Mouse (Mus musculus): Measurements from ENCODE around the gene Limk1. TPM values are rescaled to one million over a fixed set of nuclear protein-coding genes. Genes with fewer than 3 reads are reported as not detected.
A peak's percentile ranks its signal among the peaks of the same experiment; 100 is the strongest.

Limk1 gene
- polyA plus RNA-seq, 1 experiment from 2014 or later, result 17.3 TPM

- Histone ChIP-seq H3K9me3 (no peaks in the 10 kb centered on the region), H3K4me3 (replicated peaks) (no peak overlapping the region), H3K4me2 (no peak overlapping the region), H3K27me3 (no peaks in the 10 kb centered on the region), H3K9ac (no peak overlapping the region), H3K27ac (no peak overlapping the region), H3K36me3 (replicated peaks) (no peaks in the 10 kb centered on the region), H3K4me1 (no peaks in the 10 kb centered on the region)
- 13% methylated on average over 2 of the region's 2 CpGs for WGBS
- no peak for ATAC-seq (ENCODE audit: low FRiP score)
Measured at GRCm38 (mm10) chr5:134695082-134695481, 6.7 kb upstream of the Limk1 start.

DNA sequence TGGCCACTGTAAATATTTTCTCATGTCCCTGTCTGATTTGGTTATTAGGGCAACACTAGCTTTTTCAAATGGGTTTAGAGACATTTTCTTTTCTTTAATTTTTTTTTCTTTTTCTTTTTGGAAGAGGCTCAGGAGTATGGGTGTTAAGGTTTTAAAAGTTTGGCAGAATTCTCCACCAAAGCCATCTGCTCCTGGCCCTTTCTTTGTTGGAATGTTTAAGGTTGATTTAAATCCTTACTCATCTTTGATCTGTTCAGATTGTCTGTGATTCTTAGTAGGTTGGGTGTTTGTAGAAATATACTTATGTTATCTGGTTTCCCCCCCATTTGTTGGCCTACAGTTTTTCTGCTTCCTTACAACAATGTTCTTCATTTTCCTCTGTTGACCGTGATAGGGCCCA is 4.3 kb upstream of the Limk1 start:
- no peak overlapping the region for H3K4me3 ChIP-seq (replicated peaks)
- peaks cover 6% of the 10 kb centered on the region for H3K4me1 ChIP-seq
- H3K4me2 ChIP-seq, result no peak overlapping the region
- no peak overlapping the region for H3K27ac ChIP-seq
- no peaks in the 10 kb centered on the region for H3K27me3 ChIP-seq
- no peak for ATAC-seq (ENCODE audit: low FRiP score)
- no peak overlapping the region for H3K9ac ChIP-seq
- 92% methylated on average over 1 of the region's 1 CpGs for WGBS
- H3K9me3 ChIP-seq, result no peaks in the 10 kb centered on the region
- no peaks in the 10 kb centered on the region for H3K36me3 ChIP-seq (replicated peaks)

GRCm38 (mm10) chr5:134688718-134689284 is 403 bp upstream of the Limk1 start:
- H3K36me3 ChIP-seq (replicated peaks), result peaks cover 27% of the 10 kb centered on the region
- H3K4me3 ChIP-seq (replicated peaks), result peak overlapping the region; percentile 84
- 0 out of 2 replicates have a peak, but pooled peaks cover 4% of the 10 kb centered on the region for H3K27me3 ChIP-seq
- H3K9me3 ChIP-seq, result no peaks in the 10 kb centered on the region
- H3K4me1 ChIP-seq, result peaks cover 22% of the 10 kb centered on the region
- peak overlapping the region; percentile 88 for H3K27ac ChIP-seq
- H3K4me2 ChIP-seq, result peak overlapping the region; percentile 87
- peak overlapping the region; percentile 94 for H3K9ac ChIP-seq
- ATAC-seq (ENCODE audit: low FRiP score), result peak; percentile 96
- under 1% methylated on average over 35 of the region's 38 CpGs for WGBS

GRCm38 (mm10) chr5:134687187-134687586 is 1.2 kb downstream of the Limk1 start:
- H3K4me2 ChIP-seq, result peak overlapping the region; percentile 87
- WGBS, result 78% methylated on average over 1 of the region's 1 CpGs
- no peaks in the 10 kb centered on the region for H3K9me3 ChIP-seq
- no peak overlapping the region for H3K27ac ChIP-seq
- peaks cover 22% of the 10 kb centered on the region for H3K4me1 ChIP-seq
- peak overlapping the region; percentile 84 for H3K4me3 ChIP-seq (replicated peaks)
- H3K9ac ChIP-seq, result peak overlapping the region; percentile 94
- H3K27me3 ChIP-seq, result 0 out of 2 replicates have a peak, but pooled peaks cover 4% of the 10 kb centered on the region
- no peak for ATAC-seq (ENCODE audit: low FRiP score)
- H3K36me3 ChIP-seq (replicated peaks), result peaks cover 40% of the 10 kb centered on the region

DNA sequence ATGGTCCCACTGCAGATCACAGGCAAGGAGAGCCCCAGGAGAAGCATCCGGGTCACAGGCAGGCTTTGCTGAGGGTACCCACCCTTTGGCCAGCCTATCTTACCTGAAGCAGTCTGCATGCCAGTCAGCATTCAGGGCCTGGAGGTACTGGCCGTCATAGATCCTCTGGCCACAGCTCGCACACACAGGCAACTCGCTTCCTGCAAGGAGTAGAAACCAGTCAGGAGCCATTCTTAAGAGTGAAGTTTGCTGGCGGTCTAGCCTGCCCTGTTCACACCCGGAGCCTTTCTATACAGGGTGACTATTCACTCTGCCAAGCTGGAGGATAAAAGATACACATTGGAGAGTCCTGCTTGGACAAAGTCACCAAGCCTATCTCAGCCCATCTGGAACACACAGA is 1.9 kb downstream of the Limk1 start:
- no peak overlapping the region; the same call in 1 of the 2 replicates for H3K4me3 ChIP-seq (replicated peaks)
- peaks cover 40% of the 10 kb centered on the region for H3K36me3 ChIP-seq (replicated peaks)
- no peak overlapping the region for H3K4me2 ChIP-seq
- 87% methylated on average over 6 of the region's 6 CpGs for WGBS
- H3K27me3 ChIP-seq, result 0 out of 2 replicates have a peak, but pooled peaks cover 4% of the 10 kb centered on the region
- H3K9me3 ChIP-seq, result no peaks in the 10 kb centered on the region
- H3K9ac ChIP-seq, result no peak overlapping the region
- no peak for ATAC-seq (ENCODE audit: low FRiP score)
- H3K4me1 ChIP-seq, result peaks cover 22% of the 10 kb centered on the region
- H3K27ac ChIP-seq, result no peak overlapping the region

- Histone ChIP-seq H3K9ac (no peak overlapping the region), H3K4me1 (peaks cover 21% of the 10 kb centered on the region), H3K9me3 (no peaks in the 10 kb centered on the region), H3K4me3 (replicated peaks) (no peak overlapping the region), H3K27me3 (0 out of 2 replicates have a peak, but pooled peaks cover 4% of the 10 kb centered on the region), H3K27ac (no peak overlapping the region), H3K36me3 (replicated peaks) (peaks cover 40% of the 10 kb centered on the region), H3K4me2 (no peak overlapping the region)
- ATAC-seq (ENCODE audit: low FRiP score), result no peak
- 72% methylated on average over 2 of the region's 2 CpGs for WGBS
Measured at GRCm38 (mm10) chr5:134684398-134684797, 4.0 kb downstream of the Limk1 start.

DNA sequence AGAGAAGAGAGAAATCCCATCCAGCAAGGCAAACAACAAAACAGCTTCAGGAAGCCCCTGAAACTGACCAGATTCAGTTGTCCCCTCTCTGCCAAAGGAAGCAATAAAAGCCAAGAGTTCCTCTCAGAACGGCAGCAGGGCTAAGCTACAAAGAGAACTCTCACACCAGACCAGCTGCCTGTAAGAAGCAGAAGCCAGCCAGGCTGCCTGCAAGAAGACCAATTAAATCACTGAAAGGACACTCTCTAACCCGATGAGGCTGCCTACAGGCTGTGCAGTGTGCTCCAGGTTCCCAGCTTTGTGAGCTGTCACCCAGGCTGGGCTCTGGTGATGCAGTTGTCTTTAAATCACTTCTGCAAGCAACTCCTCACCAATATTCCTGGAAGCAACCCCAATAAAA is 4.6 kb downstream of the Limk1 start:
- no peak overlapping the region for H3K4me2 ChIP-seq
- H3K27me3 ChIP-seq, result 0 out of 2 replicates have a peak, but pooled peaks cover 4% of the 10 kb centered on the region
- no peaks in the 10 kb centered on the region for H3K9me3 ChIP-seq
- no peak overlapping the region for H3K4me3 ChIP-seq (replicated peaks)
- H3K9ac ChIP-seq, result no peak overlapping the region
- ATAC-seq (ENCODE audit: low FRiP score), result no peak
- peak overlapping the region; percentile 42; the same call in 1 of the 2 replicates for H3K27ac ChIP-seq
- H3K36me3 ChIP-seq (replicated peaks), result peaks cover 40% of the 10 kb centered on the region
- H3K4me1 ChIP-seq, result peaks cover 24% of the 10 kb centered on the region
- 67% methylated on average over 2 of the region's 2 CpGs for WGBS

DNA sequence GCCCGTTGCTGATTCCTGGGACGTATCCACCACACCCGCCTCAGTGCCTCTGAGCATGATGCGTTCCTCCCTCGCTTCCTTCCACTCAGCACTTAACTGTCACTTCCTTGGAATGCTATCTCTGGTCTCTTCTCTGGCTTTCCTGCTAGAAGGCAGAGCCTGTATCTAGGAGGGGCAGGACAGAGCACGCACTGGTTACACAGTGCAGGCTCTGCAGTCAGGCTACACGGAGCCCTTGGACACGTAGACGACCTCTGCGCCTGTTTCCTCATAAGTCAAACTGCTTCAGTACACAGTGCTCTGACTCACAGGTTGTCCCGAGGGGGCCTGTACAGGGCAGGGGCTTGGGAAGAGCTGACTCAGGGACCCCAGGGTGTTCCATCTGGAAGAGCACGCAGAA is 8.2 kb downstream of the Limk1 start:
- Histone ChIP-seq H3K36me3 (replicated peaks) (peaks cover 25% of the 10 kb centered on the region), H3K27me3 (no peaks in the 10 kb centered on the region), H3K9me3 (no peaks in the 10 kb centered on the region), H3K4me3 (replicated peaks) (no peak overlapping the region), H3K4me2 (no peak overlapping the region), H3K27ac (0 out of 2 replicates have a peak overlapping the region, but pooled peaks have one; percentile 5), H3K4me1 (peaks cover 30% of the 10 kb centered on the region), H3K9ac (no peak overlapping the region)
- no peak for ATAC-seq (ENCODE audit: low FRiP score)
- WGBS, result 85% methylated on average over 12 of the region's 12 CpGs

DNA sequence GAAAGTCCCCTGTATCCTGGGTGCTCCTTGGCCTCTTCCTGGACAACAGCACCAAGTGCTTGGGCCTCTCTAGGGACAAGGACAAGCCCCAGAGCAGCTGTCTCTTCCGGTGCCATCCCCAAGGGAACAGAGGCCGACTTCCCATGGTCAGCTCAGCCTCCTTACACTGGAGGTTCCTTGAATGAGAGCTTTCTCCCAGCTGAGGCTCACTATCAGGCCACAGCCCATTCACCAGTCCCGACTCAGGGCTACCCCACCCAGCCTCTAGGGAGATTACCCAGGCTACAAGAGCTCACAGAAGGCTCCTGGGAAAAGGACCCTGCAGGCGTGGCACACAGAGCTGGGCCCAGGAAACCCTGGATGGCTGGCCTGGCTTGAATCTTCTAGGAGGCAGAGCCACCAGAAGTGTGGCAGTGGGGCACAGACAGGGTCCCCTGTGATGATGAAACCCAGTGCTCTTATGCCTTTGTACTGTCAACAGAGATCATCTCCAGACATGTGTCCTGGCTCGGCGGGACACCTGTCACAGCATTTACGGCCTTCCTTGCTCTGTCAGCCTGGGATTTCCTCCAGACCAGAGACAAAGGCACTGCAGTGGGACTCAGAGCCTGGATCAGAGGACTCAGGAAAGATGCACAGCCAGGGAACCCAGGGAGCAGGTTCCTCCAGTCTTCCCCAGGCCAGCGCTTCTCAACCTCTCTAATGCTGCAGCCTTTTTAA is 9.4 kb downstream of the Limk1 start:
- Histone ChIP-seq H3K27me3 (no peaks in the 10 kb centered on the region), H3K4me3 (replicated peaks) (no peak overlapping the region), H3K27ac (no peak overlapping the region), H3K4me2 (no peak overlapping the region), H3K9ac (no peak overlapping the region), H3K9me3 (no peaks in the 10 kb centered on the region), H3K4me1 (peaks cover 32% of the 10 kb centered on the region), H3K36me3 (replicated peaks) (peaks cover 15% of the 10 kb centered on the region; the same call in 1 of the 2 replicates)
- ATAC-seq (ENCODE audit: low FRiP score), result no peak
- WGBS, result 75% methylated on average over 8 of the region's 8 CpGs

DNA sequence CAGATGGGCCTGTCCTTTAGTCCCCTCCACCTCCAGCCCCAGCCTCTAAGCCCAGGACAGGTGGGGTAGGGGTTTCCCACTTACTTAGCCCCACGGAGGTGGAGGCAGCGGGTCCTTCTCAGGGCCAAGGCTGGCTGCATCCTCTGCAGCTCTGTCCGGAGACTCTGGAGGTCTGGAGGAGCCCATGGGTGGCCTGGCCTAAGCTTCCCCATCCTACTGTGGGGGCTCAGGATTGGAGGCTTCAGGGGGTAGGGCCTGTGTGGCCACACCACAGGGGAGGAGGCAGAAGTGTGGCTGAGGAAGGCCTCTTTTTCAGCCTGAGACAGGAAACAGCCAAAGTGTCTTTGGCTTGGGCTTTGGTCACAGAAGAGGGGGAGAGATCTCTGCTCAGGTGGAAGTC is 10.4 kb downstream of the Limk1 start:
- ATAC-seq (ENCODE audit: low FRiP score), result no peak
- Histone ChIP-seq H3K27me3 (no peaks in the 10 kb centered on the region), H3K4me2 (no peak overlapping the region), H3K9me3 (no peaks in the 10 kb centered on the region), H3K4me3 (replicated peaks) (no peak overlapping the region), H3K4me1 (peaks cover 32% of the 10 kb centered on the region), H3K36me3 (replicated peaks) (peaks cover 7% of the 10 kb centered on the region; the same call in 1 of the 2 replicates), H3K9ac (no peak overlapping the region), H3K27ac (no peak overlapping the region)
- 83% methylated on average over 3 of the region's 3 CpGs for WGBS

DNA sequence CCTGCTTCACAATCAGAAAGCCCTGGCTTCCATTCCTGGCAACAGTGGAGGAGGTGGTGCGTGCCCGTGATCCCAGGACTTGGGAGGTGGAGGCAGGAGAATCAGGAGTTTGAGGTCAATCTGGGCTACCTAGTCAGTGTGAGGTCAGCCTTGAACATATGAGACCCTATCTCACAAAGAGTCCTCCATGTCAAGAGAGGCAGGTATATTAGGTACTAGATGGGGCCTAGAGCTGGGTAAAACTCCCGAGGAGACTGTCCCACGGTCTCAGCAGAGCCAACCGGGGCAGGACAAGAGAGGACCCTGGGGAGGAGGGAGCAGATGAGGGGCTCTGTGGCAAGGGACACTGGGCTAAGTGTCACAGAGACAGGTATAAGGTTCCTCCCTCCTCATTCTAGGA is 10.9 kb downstream of the Limk1 start:
- H3K4me1 ChIP-seq, result peaks cover 32% of the 10 kb centered on the region
- peaks cover 7% of the 10 kb centered on the region for H3K36me3 ChIP-seq (replicated peaks)
- peak overlapping the region; percentile 85; the same call in 1 of the 2 replicates for H3K27ac ChIP-seq
- H3K4me2 ChIP-seq, result no peak overlapping the region
- no peak overlapping the region for H3K9ac ChIP-seq
- WGBS, result 87% methylated on average over 5 of the region's 5 CpGs
- no peaks in the 10 kb centered on the region for H3K9me3 ChIP-seq
- no peak for ATAC-seq (ENCODE audit: low FRiP score)
- H3K4me3 ChIP-seq (replicated peaks), result no peak overlapping the region
- no peaks in the 10 kb centered on the region for H3K27me3 ChIP-seq

GRCm38 (mm10) chr5:134675956-134676759 is 12.2 kb downstream of the Limk1 start:
- WGBS, result 1% methylated on average over 14 of the region's 14 CpGs
- H3K9me3 ChIP-seq, result no peaks in the 10 kb centered on the region
- peaks cover 40% of the 10 kb centered on the region for H3K4me1 ChIP-seq
- peak overlapping the region; percentile 85 for H3K27ac ChIP-seq
- H3K9ac ChIP-seq, result peak overlapping the region; percentile 48
- H3K27me3 ChIP-seq, result no peaks in the 10 kb centered on the region
- ATAC-seq (ENCODE audit: low FRiP score), result peak; percentile 94
- peaks cover 9% of the 10 kb centered on the region for H3K36me3 ChIP-seq (replicated peaks)
- peak overlapping the region; percentile 33 for H3K4me3 ChIP-seq (replicated peaks)
- H3K4me2 ChIP-seq, result peak overlapping the region; percentile 62

All from forebrain, embryonic 12.5 days (tissue).